Comparison of ENCODE assay signal across 20 mouse cellular contexts in the genomic region with DNA sequence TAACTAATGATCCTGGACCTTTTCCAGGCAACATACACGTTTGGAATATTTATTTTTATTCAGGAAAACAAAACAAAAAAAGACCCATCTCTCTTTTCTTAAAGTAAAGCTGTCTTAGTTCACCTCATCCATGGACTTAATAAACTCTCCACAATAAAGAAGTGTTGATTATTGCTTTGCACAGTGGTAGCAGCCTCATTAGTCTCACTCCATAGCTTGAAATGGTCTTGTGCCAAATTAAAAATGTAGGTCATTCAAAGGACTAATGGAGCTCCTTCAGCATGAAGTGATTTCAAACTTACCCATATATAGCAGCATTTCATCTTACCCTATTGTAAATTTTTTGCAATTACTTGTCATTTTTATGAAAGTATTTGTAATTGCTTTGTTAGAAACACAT.
A peak's percentile ranks its signal among the peaks of the same experiment; 100 is the strongest.
DNase-seq lines count a peak whose midpoint lies in the region; ATAC-seq lines count a peak whose summit lies in the region.
"Had no signal": no experiment of that assay in that cellular context is flagged by ENCODE, and none has a peak within 500 bp of the region (broad histone marks: within the 10 kb centered on the region; RNA-seq: fewer than 3 reads in every experiment).

No protein-coding gene starts in this region.

- WGBS in embryonic facial prominence, embryonic 14.5 days, result 35% methylated on average over 1 of the region's 1 CpGs
- WGBS in embryonic facial prominence, embryonic 10.5 days, result 40% methylated on average over 1 of the region's 1 CpGs
- WGBS in hindbrain, embryonic 16.5 days, result 18% methylated on average over 1 of the region's 1 CpGs
- 40% methylated on average over 1 of the region's 1 CpGs for WGBS in hindbrain, embryonic 10.5 days
- WGBS in neural tube, embryonic 15.5 days, result 18% methylated on average over 1 of the region's 1 CpGs

- H3K36me3 ChIP-seq in embryonic facial prominence, embryonic 14.5 days (ENCODE audit: control insufficient read depth, insufficient read depth, low read length), result no peaks in the 10 kb centered on the region
- H3K36me3 ChIP-seq in embryonic facial prominence, embryonic 10.5 days (replicated peaks), result no peaks in the 10 kb centered on the region
- no peaks in the 10 kb centered on the region for H3K36me3 ChIP-seq in hindbrain, embryonic 16.5 days (ENCODE audit: control insufficient read depth, insufficient read depth, low read length)
- H3K36me3 ChIP-seq in hindbrain, embryonic 10.5 days, result no peaks in the 10 kb centered on the region
- H3K36me3 ChIP-seq in neural tube, embryonic 15.5 days, result no peaks in the 10 kb centered on the region
- H3K36me3 ChIP-seq: embryonic facial prominence, embryonic 13.5 days; heart, embryonic 10.5 days had no signal

- H3K27me3 ChIP-seq in embryonic facial prominence, embryonic 14.5 days (replicated peaks; ENCODE audit: control insufficient read depth, insufficient read depth, low read length), result no peaks in the 10 kb centered on the region
- no peaks in the 10 kb centered on the region for H3K27me3 ChIP-seq in embryonic facial prominence, embryonic 10.5 days (replicated peaks; ENCODE audit: low read depth, poor library complexity, severe bottlenecking)
- no peaks in the 10 kb centered on the region for H3K27me3 ChIP-seq in hindbrain, embryonic 16.5 days (replicated peaks; ENCODE audit: control insufficient read depth, insufficient read depth, low read length)
- no peaks in the 10 kb centered on the region for H3K27me3 ChIP-seq in hindbrain, embryonic 10.5 days (ENCODE audit: insufficient read depth, poor library complexity, severe bottlenecking)
- H3K27me3 ChIP-seq in neural tube, embryonic 15.5 days (replicated peaks), result no peaks in the 10 kb centered on the region
- H3K27me3 ChIP-seq: embryonic facial prominence, embryonic 13.5 days; Patski had no signal

- no peak overlapping the region for H3K4me3 ChIP-seq in embryonic facial prominence, embryonic 14.5 days (ENCODE audit: low read depth, low read length)
- H3K4me3 ChIP-seq in embryonic facial prominence, embryonic 10.5 days, result no peak overlapping the region
- no peak overlapping the region for H3K4me3 ChIP-seq in hindbrain, embryonic 16.5 days (ENCODE audit: low read length)
- H3K4me3 ChIP-seq in hindbrain, embryonic 10.5 days, result no peak overlapping the region
- H3K4me3 ChIP-seq in neural tube, embryonic 15.5 days (replicated peaks), result no peak overlapping the region
- H3K4me3 ChIP-seq: embryonic facial prominence, embryonic 13.5 days; heart, embryonic 10.5 days had no signal

- no peaks in the 10 kb centered on the region for H3K4me1 ChIP-seq in embryonic facial prominence, embryonic 14.5 days (ENCODE audit: control insufficient read depth, insufficient read depth, low read length)
- no peaks in the 10 kb centered on the region for H3K4me1 ChIP-seq in embryonic facial prominence, embryonic 10.5 days
- no peaks in the 10 kb centered on the region for H3K4me1 ChIP-seq in hindbrain, embryonic 16.5 days (ENCODE audit: control insufficient read depth, insufficient read depth, low read depth, low read length)
- H3K4me1 ChIP-seq in hindbrain, embryonic 10.5 days (replicated peaks), result no peaks in the 10 kb centered on the region
- H3K4me1 ChIP-seq in neural tube, embryonic 15.5 days, result no peaks in the 10 kb centered on the region
- H3K4me1 ChIP-seq: embryonic facial prominence, embryonic 13.5 days; heart, embryonic 10.5 days had no signal

- no peak overlapping the region for H3K9ac ChIP-seq in embryonic facial prominence, embryonic 14.5 days (ENCODE audit: low read depth, low read length)
- no peak overlapping the region for H3K9ac ChIP-seq in hindbrain, embryonic 16.5 days (ENCODE audit: low read depth, low read length)
- H3K9ac ChIP-seq in neural tube, embryonic 15.5 days (replicated peaks), result no peak overlapping the region
- H3K9ac ChIP-seq: embryonic facial prominence, embryonic 13.5 days; hindbrain, embryonic 14.5 days had no signal

- no peak overlapping the region for H3K4me2 ChIP-seq in embryonic facial prominence, embryonic 14.5 days (ENCODE audit: low read depth, low read length)
- H3K4me2 ChIP-seq in hindbrain, embryonic 16.5 days (ENCODE audit: low read length), result no peak overlapping the region
- H3K4me2 ChIP-seq in neural tube, embryonic 15.5 days, result no peak overlapping the region
- H3K4me2 ChIP-seq: embryonic facial prominence, embryonic 13.5 days; hindbrain, embryonic 14.5 days had no signal

- no peak overlapping the region for H3K27ac ChIP-seq in embryonic facial prominence, embryonic 14.5 days (replicated peaks; ENCODE audit: low read depth, low read length)
- no peak overlapping the region for H3K27ac ChIP-seq in embryonic facial prominence, embryonic 10.5 days (replicated peaks)
- H3K27ac ChIP-seq in hindbrain, embryonic 16.5 days (ENCODE audit: low read depth, low read length), result no peak overlapping the region
- H3K27ac ChIP-seq in hindbrain, embryonic 10.5 days, result no peak overlapping the region
- H3K27ac ChIP-seq in neural tube, embryonic 15.5 days (replicated peaks), result no peak overlapping the region
- H3K27ac ChIP-seq: embryonic facial prominence, embryonic 13.5 days; heart, embryonic 10.5 days; hindbrain, embryonic 14.5 days had no signal

- DNase-seq in embryonic facial prominence, embryonic 14.5 days (ENCODE audit: low spot score), result peak; percentile 1
- no peak for DNase-seq in embryonic facial prominence, embryonic 10.5 days (ENCODE audit: low spot score)
- no peak for DNase-seq in hindbrain, embryonic 10.5 days (ENCODE audit: low spot score)
- DNase-seq in Muller cell, postnatal 12 days (ENCODE audit: inconsistent ontology term), result peak; percentile 41
- no peak for DNase-seq in left cerebral cortex, adult 18-20 months (ENCODE audit: low spot score in 2 of 2)
- no peak for DNase-seq in lung, postnatal 14 days
- DNase-seq: adrenal gland, postnatal 14 days; gastrocnemius, postnatal 10 days; heart, adult 18-20 months; heart, postnatal 10 days; heart, postnatal 4 days had no signal

- H3K9me3 ChIP-seq in embryonic facial prominence, embryonic 14.5 days (ENCODE audit: control insufficient read depth, low read length), result no peaks in the 10 kb centered on the region
- no peaks in the 10 kb centered on the region for H3K9me3 ChIP-seq in embryonic facial prominence, embryonic 10.5 days
- H3K9me3 ChIP-seq in hindbrain, embryonic 16.5 days (ENCODE audit: control insufficient read depth, low read length), result no peaks in the 10 kb centered on the region
- no peaks in the 10 kb centered on the region for H3K9me3 ChIP-seq in hindbrain, embryonic 10.5 days
- no peaks in the 10 kb centered on the region for H3K9me3 ChIP-seq in neural tube, embryonic 15.5 days (replicated peaks)
- H3K9me3 ChIP-seq: embryonic facial prominence, embryonic 13.5 days; heart, embryonic 10.5 days had no signal

- no peak for ATAC-seq in embryonic facial prominence, embryonic 14.5 days (ENCODE audit: low read depth)
- ATAC-seq in hindbrain, embryonic 16.5 days, result peak; percentile 60; the same call in 1 of the 2 replicates
- ATAC-seq in neural tube, embryonic 15.5 days (ENCODE audit: low FRiP score), result peak; percentile 73; the same call in 1 of the 2 replicates
- ATAC-seq: activated CD4-positive, CD25-positive, alpha-beta regulatory T cell, adult 4 months; inflammation-experienced regulatory T-cells, adult 6 months; intestine, postnatal 0 days; Patski had no signal

Comparison
In these comparisons a context has a peak if more than half of its experiments do, and no peak if none do; other contexts are left out.
1. DNase-seq: peak in embryonic facial prominence, embryonic 14.5 days (single experiment) and Muller cell, postnatal 12 days (single experiment); none in embryonic facial prominence, embryonic 10.5 days (single experiment), hindbrain, embryonic 10.5 days (single experiment), left cerebral cortex, adult 18-20 months (0 of 2) and lung, postnatal 14 days (single experiment).